Mouse (Mus musculus) layer of hippocampus, adult 6 months (tissue): ENCODE results near the gene Col6a1. TPM values are rescaled to one million over a fixed set of nuclear protein-coding genes. Genes with fewer than 3 reads are reported as not detected.

ENCODE experiments used
- long read RNA-seq, 2 experiments: library from polyadenylated mRNA; unstranded; transcript quantifications; one replicate each; pipeline ENCODE4 v2.0.0; 2019 to 2020
- polyA plus RNA-seq: library from polyadenylated mRNA; unstranded; fragments of <200 nt; fragmentation: Nextera tagmentation; gene quantifications from 2 replicates; pipeline ENCODE4 v1.2.3, GENCODE M21; 2021

Col6a1 gene
- 0.68 and 0.75 TPM in 2 replicates for polyA plus RNA-seq
- long read RNA-seq, experiment 1, result 0 reads
- long read RNA-seq, experiment 2, partial matches to known transcripts, result 6 of 15 reads
- long read RNA-seq, experiment 2, other reads (novel, unspliced or antisense), result 9 of 15 reads

GRCm38 (mm10) chr10:76725682-76726285, at the start of gene Col6a1:
TSS of gene Col6a1 (minus strand) at chr10:76726168.

Other genes with a start within 250 kb of the Col6a1 start
- 11.4 and 16.8 TPM in 2 replicates for gene Lss, start 194.6 kb downstream of the Col6a1 start, polyA plus RNA-seq
- gene Spatc1l, start 163.9 kb downstream of the Col6a1 start, polyA plus RNA-seq, result not detected in 2 replicates
- not detected in 2 replicates for gene Ftcd, start 150.5 kb downstream of the Col6a1 start, polyA plus RNA-seq
- gene Col6a2, start 102.5 kb downstream of the Col6a1 start, polyA plus RNA-seq, result 0.55 and 0.68 TPM in 2 replicates
- 62.6 and 71.6 TPM in 2 replicates for gene Pcbp3, start 235.7 kb upstream of the Col6a1 start, polyA plus RNA-seq